Mouse (Mus musculus): ENCODE measurements around the gene Ephb2.

GRCm38 (mm10) chr4:136836387-136836931 lies 671 bp upstream of the Ephb2 start:
- TF ChIP-seq CTCF (conservative IDR thresholded peaks at IDR 0.05; ENCODE audit: insufficient read depth, insufficient read length, low read depth, low read length), result no peak
- TF ChIP-seq POLR2A (IDR thresholded peaks at IDR 0.05; ENCODE audit: low read depth, low read length), result no peak
